Mouse (Mus musculus) MEL-GATA-1-ER (cell line): ENCODE results near the gene Epn1.
A peak's percentile ranks its signal among the peaks of the same experiment; 100 is the strongest.

Experiments
- DNase-seq: peaks from one replicate; pipeline ENCODE4 v3.0.0-alpha.2; 2012; ENCODE audit warnings: low read depth; ENCODE audit errors: extremely low read depth

Gene Epn1

GRCm38 (mm10) chr7:5080010-5080751 is at the start of gene Epn1:
Epn1 (plus strand) TSS chr7:5080235.
- peak; percentile 81 for DNase-seq

- no peak for DNase-seq
Observed at GRCm38 (mm10) chr7:5030554-5031275, 49.3 kb upstream of the Epn1 start.

GRCm38 (mm10) chr7:5031496-5031895 is 48.5 kb upstream of the Epn1 start:
- DNase-seq, result no peak

GRCm38 (mm10) chr7:5033818-5034217 is 46.2 kb upstream of the Epn1 start, which contains the start of gene 4632433K11Rik:
4632433K11Rik (plus strand) TSS chr7:5034118.
- no peak for DNase-seq

GRCm38 (mm10) chr7:5035628-5036027 is 44.4 kb upstream of the Epn1 start:
- DNase-seq, result no peak

- DNase-seq, result no peak
Observed at GRCm38 (mm10) chr7:5036136-5036535, 43.9 kb upstream of the Epn1 start.

- no peak for DNase-seq
Observed at GRCm38 (mm10) chr7:5037026-5037425, 43.0 kb upstream of the Epn1 start.

GRCm38 (mm10) chr7:5037467-5037866 is 42.6 kb upstream of the Epn1 start:
- no peak for DNase-seq

DNA sequence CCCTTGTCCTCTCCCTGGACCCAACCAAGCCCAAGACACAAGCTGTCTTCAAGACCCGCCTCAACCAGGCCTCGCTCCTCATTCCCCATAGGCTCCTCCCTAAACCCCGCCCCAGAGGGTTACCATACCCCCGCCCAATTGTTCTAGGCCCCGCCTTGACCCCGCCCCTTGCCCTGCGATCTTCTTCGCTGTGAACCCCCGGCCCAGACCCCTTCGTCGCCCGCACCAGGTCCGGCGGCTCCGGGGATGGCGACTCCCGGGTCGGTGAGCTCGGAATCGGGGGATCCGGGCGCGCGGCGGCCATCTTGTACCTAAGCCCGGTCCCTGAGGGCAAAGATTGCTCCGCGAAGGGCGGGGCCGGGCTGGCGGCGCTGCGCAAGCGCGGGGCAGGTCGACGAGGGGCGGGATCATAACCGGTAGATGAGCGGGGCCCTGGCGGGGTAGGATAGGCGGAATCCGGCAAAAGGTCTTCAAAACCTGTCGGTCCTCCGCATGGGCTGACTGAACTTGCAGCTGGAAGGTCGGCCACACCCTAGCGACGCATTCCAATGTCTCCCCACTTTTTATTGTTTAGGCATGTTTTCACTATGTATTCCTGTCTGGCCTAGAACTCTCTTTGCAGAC is 41.8 kb upstream of the Epn1 start, which contains the start of gene Zfp784:
Gene Zfp784 (minus strand): TSS at position 338 of the 624 bp plus-strand sequence.
- DNase-seq, result peak; percentile 76

GRCm38 (mm10) chr7:5038940-5039339 is 41.1 kb upstream of the Epn1 start:
- DNase-seq, result no peak

GRCm38 (mm10) chr7:5044981-5045380 is 35.1 kb upstream of the Epn1 start:
- DNase-seq, result no peak

- no peak for DNase-seq
Observed at GRCm38 (mm10) chr7:5046112-5046511, 33.9 kb upstream of the Epn1 start.

DNA sequence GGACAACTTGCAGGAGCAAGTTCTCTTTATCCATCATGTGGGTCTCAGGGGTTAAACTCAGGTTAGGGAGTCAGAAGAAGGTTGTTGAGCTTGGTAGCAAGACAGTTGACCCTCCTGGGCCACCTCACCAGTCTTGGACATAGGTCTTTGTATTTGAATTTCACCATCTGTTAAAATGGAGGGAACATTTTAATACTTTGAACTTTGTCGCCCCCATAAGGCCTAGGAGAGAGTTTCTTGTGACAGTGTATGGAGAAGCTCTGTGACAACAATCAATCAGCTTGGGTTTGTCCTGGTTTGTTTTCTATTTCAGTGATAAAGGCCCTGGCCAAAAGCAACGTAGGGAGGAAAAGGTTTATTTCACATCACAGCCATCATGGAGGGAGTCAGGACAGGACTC is 32.7 kb upstream of the Epn1 start:
- no peak for DNase-seq

- no peak for DNase-seq
Observed at GRCm38 (mm10) chr7:5051193-5052192, 28.5 kb upstream of the Epn1 start, which contains the start of gene Zfp580. Zfp580 (plus strand) TSS chr7:5051538.

GRCm38 (mm10) chr7:5052438-5052837 is 27.6 kb upstream of the Epn1 start:
- DNase-seq, result no peak

GRCm38 (mm10) chr7:5052931-5053343 is 27.1 kb upstream of the Epn1 start:
- DNase-seq, result no peak

DNA sequence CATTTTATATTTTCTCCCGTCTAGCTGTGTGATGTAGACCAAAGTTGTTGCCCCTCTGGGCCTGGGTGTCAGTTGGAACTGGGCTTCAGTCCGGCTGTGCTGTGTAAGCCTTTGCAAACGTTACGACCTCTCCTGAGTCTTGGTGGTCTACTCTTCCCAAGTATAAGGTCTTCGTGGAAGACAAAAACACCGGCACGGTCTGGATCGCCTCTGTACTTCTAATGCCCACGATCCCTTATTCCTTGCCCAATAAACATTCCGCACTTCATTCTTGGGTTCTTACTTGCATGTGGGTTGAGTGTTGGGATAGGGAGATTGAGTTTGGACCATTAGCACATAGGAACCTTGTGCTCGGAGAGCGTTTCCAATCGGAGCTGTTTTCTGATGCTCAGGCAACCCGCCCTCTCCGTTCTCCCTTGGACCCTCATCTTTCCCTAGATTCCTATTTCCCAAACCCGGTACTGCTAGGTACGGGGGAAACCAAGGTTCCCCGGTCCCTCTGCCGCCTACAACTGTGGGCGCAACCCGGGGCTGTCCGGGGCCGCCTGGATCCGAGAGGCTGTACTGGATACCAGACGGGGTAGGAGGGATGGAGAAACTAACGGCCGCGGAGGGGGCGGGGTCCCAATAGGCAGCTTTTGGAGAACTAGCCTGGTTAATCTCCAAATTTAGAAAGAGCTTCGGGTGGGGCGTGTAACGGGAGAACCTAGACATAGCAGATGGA is 26.4 kb upstream of the Epn1 start:
- DNase-seq, result no peak

GRCm38 (mm10) chr7:5056651-5057263 is 23.3 kb upstream of the Epn1 start:
- DNase-seq, result no peak

DNA sequence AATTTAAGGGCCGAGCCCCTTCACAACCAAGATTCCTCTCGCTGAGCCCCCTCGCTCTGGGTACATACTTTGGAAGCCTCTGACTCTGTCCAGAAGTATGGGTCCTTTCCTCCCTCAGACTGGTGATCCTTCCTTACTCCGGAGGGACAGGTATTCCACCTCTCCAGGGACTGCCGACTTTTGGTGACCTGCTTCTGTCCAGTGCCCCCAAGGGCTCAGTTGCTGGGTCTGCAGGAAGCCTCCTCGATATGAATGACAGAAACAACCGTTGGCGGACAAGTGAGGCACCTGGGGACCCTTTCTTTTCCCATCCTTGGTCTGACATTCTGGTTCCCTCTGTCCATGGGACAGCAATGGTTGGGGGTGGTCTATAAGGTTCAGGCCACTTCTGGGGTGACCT is 22.7 kb upstream of the Epn1 start:
- no peak for DNase-seq

DNA sequence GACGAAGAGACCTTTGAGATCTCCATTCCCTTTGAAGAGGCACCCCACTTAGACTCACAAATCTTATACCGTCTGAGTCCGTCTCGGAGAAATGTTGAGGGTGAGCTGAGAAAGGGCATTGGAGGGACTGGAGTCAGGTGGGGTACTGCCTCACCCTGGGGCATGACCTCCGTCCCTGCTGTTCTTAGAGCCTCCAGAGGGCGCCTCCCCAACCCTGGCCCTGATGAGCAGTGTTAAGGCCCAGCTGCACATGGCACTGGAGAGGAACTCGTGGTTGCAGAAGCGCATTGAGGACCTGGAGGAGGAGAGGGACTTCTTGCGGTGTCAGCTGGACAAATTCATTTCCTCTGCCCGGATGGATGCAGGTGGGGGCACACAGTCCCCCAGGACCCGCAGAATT is 22.2 kb upstream of the Epn1 start:
- no peak for DNase-seq
